Mouse (Mus musculus) embryonic fibroblast, embryonic 13.5 days (primary cell): ENCODE measurements around the gene Smad3.

ENCODE experiments used
- CTCF ChIP-seq: IDR thresholded peaks from 2 replicates; pipeline ENCODE4 v1.5.1; 2011; ENCODE audit warnings: mild to moderate bottlenecking, control low read depth, low read length, moderate library complexity, borderline replicate concordance; ENCODE audit not compliant: insufficient read depth
- POLR2A ChIP-seq: IDR thresholded peaks from 2 replicates; pipeline ENCODE4 v1.6.1; 2011; ENCODE audit warnings: low read depth, mild to moderate bottlenecking, control low read depth, low read length, moderate library complexity

GRCm38 (mm10) chr9:63753359-63753758, 4.4 kb downstream of the Smad3 start:
- TF ChIP-seq POLR2A: no peak
- no peak for TF ChIP-seq CTCF
